In the genomic region with DNA sequence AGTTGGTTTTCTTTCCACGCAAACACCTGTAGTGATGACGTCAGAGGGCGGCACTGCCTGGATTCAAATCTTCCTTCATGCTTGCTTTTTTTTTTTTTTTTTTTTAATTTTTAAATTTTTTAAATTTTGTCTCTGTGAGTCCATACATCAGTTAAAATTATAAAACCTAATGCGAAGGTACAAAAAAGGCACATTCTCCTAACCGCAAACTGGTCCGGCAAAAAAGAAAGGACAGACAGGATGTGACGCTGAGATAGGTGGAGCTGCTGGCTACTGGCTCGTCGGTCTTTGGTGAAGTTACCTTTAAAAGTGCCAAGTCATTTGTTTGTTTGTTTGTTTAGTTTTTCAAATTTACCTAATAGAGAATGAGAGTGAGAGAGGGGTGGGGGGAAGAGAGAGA, we compare ENCODE assay signal across 25 mouse cellular contexts. TPM values are rescaled to one million over a fixed set of nuclear protein-coding genes. Genes with fewer than 3 reads are reported as not detected.
"Had no signal": no experiment of that assay in that cellular context is flagged by ENCODE, and none has a peak within 500 bp of the region (broad histone marks: within the 10 kb centered on the region; RNA-seq: fewer than 3 reads in every experiment).

No protein-coding gene starts in this region.

- H3K4me2 ChIP-seq: kidney, embryonic 15.5 days; limb, embryonic 13.5 days; liver, embryonic 12.5 days; liver, embryonic 15.5 days; lung, embryonic 15.5 days; midbrain, embryonic 13.5 days; neural tube, embryonic 13.5 days; stomach, embryonic 15.5 days had no signal

- H3K27ac ChIP-seq: kidney, embryonic 15.5 days; limb, embryonic 10.5 days; limb, embryonic 13.5 days; liver, embryonic 12.5 days; liver, embryonic 15.5 days; lung, embryonic 15.5 days; midbrain, embryonic 10.5 days; midbrain, embryonic 13.5 days; neural tube, embryonic 13.5 days; stomach, embryonic 15.5 days had no signal

- ATAC-seq: liver, embryonic 12.5 days; midbrain, embryonic 13.5 days; midbrain, embryonic 16.5 days had no signal

- H3K4me3 ChIP-seq: kidney, embryonic 15.5 days; limb, embryonic 10.5 days; limb, embryonic 13.5 days; liver, embryonic 12.5 days; liver, embryonic 15.5 days; lung, embryonic 15.5 days; megakaryocyte, embryonic 14.5 days; midbrain, embryonic 10.5 days; midbrain, embryonic 13.5 days; myocyte; neural tube, embryonic 13.5 days; stomach, embryonic 15.5 days had no signal

- DNase-seq: kidney, adult 8-10 months; kidney, postnatal 10 days; kidney, postnatal 36 days; liver; lung, adult 18-20 months; lung, postnatal 10 days; lung, postnatal 36 days; right cerebral cortex, postnatal 14 days; right cerebral cortex, postnatal 4 days; thymus, postnatal 25 days had no signal

- H3K4me1 ChIP-seq: limb, embryonic 10.5 days; liver, embryonic 12.5 days; liver, embryonic 15.5 days; megakaryocyte, embryonic 14.5 days; midbrain, embryonic 10.5 days; midbrain, embryonic 13.5 days; neural tube, embryonic 13.5 days; stomach, embryonic 15.5 days had no signal

- H3K9ac ChIP-seq: kidney, embryonic 15.5 days; limb, embryonic 13.5 days; liver, embryonic 12.5 days; liver, embryonic 15.5 days; lung, embryonic 15.5 days; midbrain, embryonic 13.5 days; neural tube, embryonic 13.5 days; stomach, embryonic 15.5 days had no signal

- H3K9me3 ChIP-seq: kidney, embryonic 15.5 days; limb, embryonic 10.5 days; limb, embryonic 13.5 days; liver, embryonic 12.5 days; liver, embryonic 15.5 days; lung, embryonic 15.5 days; megakaryocyte, embryonic 14.5 days; midbrain, embryonic 10.5 days; midbrain, embryonic 13.5 days; neural tube, embryonic 13.5 days; stomach, embryonic 15.5 days had no signal

- H3K27me3 ChIP-seq: kidney, embryonic 15.5 days; limb, embryonic 13.5 days; liver, embryonic 12.5 days; liver, embryonic 15.5 days; lung, embryonic 15.5 days; midbrain, embryonic 13.5 days; neural tube, embryonic 13.5 days; stomach, embryonic 15.5 days had no signal

RNA-seq across cellular contexts. Expression of gene Itgb6, which starts 28.8 kb away (rescaled TPM):
- total RNA-seq: monocyte, adult 5-6 weeks; neutrophil, adult 5-6 weeks had no signal
- polyA plus RNA-seq: midbrain, embryonic 13.5 days; midbrain, embryonic 16.5 days had no signal
